Mouse (Mus musculus) adipose tissue, adult 10 weeks (tissue): Measurements from ENCODE around the gene Ncam1. TPM values are rescaled to one million over a fixed set of nuclear protein-coding genes. Genes with fewer than 3 reads are reported as not detected.

Source experiments
- polyA plus RNA-seq: library from polyadenylated mRNA; stranded (reverse); fragments of 350-450 nt; fragmentation: Illumina TruSeq; extraction: RNeasy Lipid Tissue Mini Kit (QIAGEN cat#74804); gene quantifications from one replicate; pipeline ENCODE4 v1.2.3, GENCODE M21; 2014; ENCODE audit warnings: low read depth, low replicate concordance

Gene Ncam1
- polyA plus RNA-seq = 13.9 TPM

GRCm38 (mm10) chr9:49798806-49799205 is at the start of gene Ncam1:
Gene Ncam1, minus strand, starts transcription at chr9:49798925.

GRCm38 (mm10) chr9:49485892-49486311 is 312.8 kb downstream of the Ncam1 start, which contains the start of gene Ttc12:
Gene Ttc12, minus strand, starts transcription at chr9:49486225.

